Mouse (Mus musculus) olfactory bulb, adult 2 months (tissue): ENCODE measurements around the gene Gas6.

ENCODE experiments used
- CTCF ChIP-seq: fragments of 200-500 bp; IDR thresholded peaks from 2 replicates; pipeline ENCODE4 v1.5.1; 2012; ENCODE audit warnings: low read depth, mild to moderate bottlenecking, low read length, moderate library complexity; ENCODE audit not compliant: insufficient read depth
- POLR2A ChIP-seq: fragments of 200-500 bp; IDR thresholded peaks from 2 replicates; pipeline ENCODE4 v1.6.1; 2012; ENCODE audit warnings: mild to moderate bottlenecking, low read depth, low read length, moderate library complexity; ENCODE audit not compliant: insufficient read depth

DNA sequence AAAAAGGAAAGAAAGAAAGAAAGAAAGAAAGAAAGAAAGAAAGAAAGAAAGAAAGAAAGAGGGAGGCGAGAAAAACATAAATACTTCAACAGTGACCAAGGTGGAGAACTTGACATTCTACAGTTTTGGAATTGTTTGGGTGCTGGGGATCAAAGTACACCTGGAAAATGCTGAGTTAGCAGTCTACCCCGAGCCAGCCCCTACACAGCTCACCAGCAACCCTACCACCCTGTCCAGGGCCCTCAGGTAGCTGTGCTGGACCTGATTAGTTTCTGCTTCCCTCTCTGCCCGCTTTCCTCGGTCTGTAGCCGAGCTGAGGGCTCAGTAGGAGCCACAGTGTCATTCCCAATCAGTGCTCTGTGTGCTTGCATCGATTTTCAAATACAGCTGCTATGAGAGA is 26.1 kb upstream of the Gas6 start:
- TF ChIP-seq CTCF = no peak
- TF ChIP-seq POLR2A = no peak
